Mouse (Mus musculus): ENCODE data around the gene Bmp6.

- no peak for TF ChIP-seq GATA1 (IDR thresholded peaks at IDR 0.05; ENCODE audit: borderline replicate concordance, low read length)
- TF ChIP-seq FLI1 (IDR thresholded peaks at IDR 0.05; ENCODE audit: low read length) = no peak
Observed at GRCm38 (mm10) chr13:38430075-38430474, 85.2 kb downstream of the Bmp6 start.
